Mouse (Mus musculus) forebrain, postnatal 0 days (tissue): ENCODE measurements around the gene Maml3. TPM values are rescaled to one million over a fixed set of nuclear protein-coding genes. Genes with fewer than 3 reads are reported as not detected.

Experiments used
- ATAC-seq: fragments of 200-750 bp; cut with Nextera tagmentation; 2 replicates; pipeline ENCODE4 v1.8.0; 2017; ENCODE audit warnings: mild to moderate bottlenecking, moderate library complexity
- DNase-seq: peaks from one replicate; pipeline ENCODE4 v3.0.0-alpha.2; 2015
- H3K27ac ChIP-seq: fragments of 300-500 bp; sonication (generic); 2 replicates; pipeline ENCODE4 v1.5.1; 2014; ENCODE audit warnings: low read depth, mild to moderate bottlenecking, antibody characterized with exemption, low read length, moderate library complexity, mixed read lengths
- H3K27me3 ChIP-seq: fragments of 300-500 bp; sonication (generic); 2 replicates; pipeline ENCODE4 v1.6.1; 2014; ENCODE audit warnings: mild to moderate bottlenecking, low read length, mixed read lengths; ENCODE audit not compliant: insufficient read depth
- H3K36me3 ChIP-seq: fragments of 300-500 bp; sonication (generic); 2 replicates; pipeline ENCODE4 v1.6.1; 2014; ENCODE audit warnings: mild to moderate bottlenecking, moderate library complexity; ENCODE audit not compliant: insufficient read depth
- H3K4me1 ChIP-seq: fragments of 300-500 bp; sonication (generic); 2 replicates; pipeline ENCODE4 v1.6.1; 2014; ENCODE audit warnings: antibody characterized with exemption; ENCODE audit not compliant: insufficient read depth
- H3K4me2 ChIP-seq: fragments of 300-500 bp; sonication (generic); 2 replicates; pipeline ENCODE4 v1.6.1; 2014; ENCODE audit warnings: low read depth, mild to moderate bottlenecking, moderate library complexity
- H3K4me3 ChIP-seq: fragments of 300-500 bp; sonication (generic); 2 replicates; pipeline ENCODE4 v1.5.1; 2014; ENCODE audit warnings: low read depth, low read length, mixed read lengths
- H3K9ac ChIP-seq: fragments of 300-500 bp; sonication (generic); 2 replicates; pipeline ENCODE4 v1.6.1; 2014; ENCODE audit warnings: mild to moderate bottlenecking
- H3K9me3 ChIP-seq: fragments of 300-500 bp; sonication (generic); 2 replicates; pipeline ENCODE4 v1.6.1; 2016; ENCODE audit warnings: low read length
- CTCF ChIP-seq: sonication (generic); IDR thresholded peaks from 2 replicates; pipeline ENCODE4 v1.5.1; 2016; ENCODE audit warnings: antibody characterized with exemption, control low read depth, low read depth
- WGBS: fragments of 180-500 bp; shearing (Covaris S2); extraction: QIAGEN DNeasy Blood & Tissue Kit; methylation state at CpG from one replicate; pipeline ENCODE4 v1.1.7; 2014; 5-methylcytosine and 5-hydroxymethylcytosine counted together
- polyA plus RNA-seq: library from polyadenylated mRNA; unstranded; fragments of >200 nt; fragmentation: Nextera tagmentation; extraction: Ambion mirVana; gene quantifications from 2 replicates; pipeline ENCODE4 v1.2.1, GENCODE M21; 2015
- total RNA-seq: library from RNA; depleted of rRNA; stranded (reverse); fragments of >200 nt; gene quantifications from 2 replicates; pipeline ENCODE4 v1.2.3, GENCODE M21; 2014

The Maml3 gene
- total and polyA plus RNA-seq, 2 experiments from 2014 or later = 3.1 to 14.9 TPM

GRCm38 (mm10) chr3:52022486-52022885 is 82.4 kb downstream of the Maml3 start:
- no peaks in the 10 kb centered on the region for H3K36me3 ChIP-seq
- no peaks in the 10 kb centered on the region for H3K4me1 ChIP-seq
- H3K9ac ChIP-seq = no peak overlapping the region
- 45% methylated on average over 7 of the region's 7 CpGs for WGBS
- H3K27ac ChIP-seq = no peak overlapping the region
- H3K27me3 ChIP-seq = no peaks in the 10 kb centered on the region
- no peak for TF ChIP-seq CTCF
- DNase-seq = no peak
- no peaks in the 10 kb centered on the region for H3K9me3 ChIP-seq
- H3K4me2 ChIP-seq = no peak overlapping the region
- no peak for ATAC-seq
- H3K4me3 ChIP-seq = no peak overlapping the region

GRCm38 (mm10) chr3:52018103-52018439 is 86.8 kb downstream of the Maml3 start:
- no peaks in the 10 kb centered on the region for H3K9me3 ChIP-seq
- TF ChIP-seq CTCF = no peak
- no peak overlapping the region for H3K4me3 ChIP-seq
- H3K9ac ChIP-seq = no peak overlapping the region
- ATAC-seq = no peak
- no peaks in the 10 kb centered on the region for H3K27me3 ChIP-seq
- 0 out of 2 replicates have a peak, but pooled peaks cover 2% of the 10 kb centered on the region for H3K4me1 ChIP-seq
- no peak overlapping the region for H3K4me2 ChIP-seq
- DNase-seq = no peak
- no peak overlapping the region for H3K27ac ChIP-seq
- no peaks in the 10 kb centered on the region for H3K36me3 ChIP-seq
- 72% methylated on average over 5 of the region's 5 CpGs for WGBS

DNA sequence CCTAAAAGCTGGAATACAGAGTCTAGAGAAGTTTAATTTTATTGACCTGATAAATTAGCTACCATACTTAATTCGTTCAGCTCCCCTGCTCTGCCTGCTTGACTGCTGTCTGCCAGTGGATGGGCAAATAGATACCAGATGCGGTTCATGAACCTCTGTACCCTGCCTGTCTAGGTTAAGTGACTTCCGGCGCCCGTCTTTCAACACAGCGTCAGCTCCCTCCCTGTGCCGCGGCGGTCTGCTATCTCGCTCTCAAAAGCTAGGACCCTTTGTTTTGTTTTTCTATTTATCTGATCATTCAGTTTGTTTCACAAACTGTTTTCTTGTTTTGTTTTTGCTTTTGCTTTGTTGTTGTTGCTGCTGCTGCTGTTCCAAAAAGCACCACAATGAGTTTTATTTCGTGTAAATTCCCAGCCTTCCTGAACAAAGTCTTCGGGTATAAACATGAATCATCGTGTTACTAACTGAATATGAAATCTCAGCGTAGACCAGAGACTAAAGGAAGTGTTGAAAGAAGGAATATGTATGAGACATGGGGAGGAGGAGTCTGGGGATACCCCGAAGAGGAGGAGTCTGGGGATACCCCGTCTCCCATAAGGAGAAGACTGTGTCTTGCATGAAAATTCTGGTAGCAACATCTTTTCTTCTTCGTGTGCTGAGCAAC is 87.3 kb downstream of the Maml3 start:
- 0 out of 2 replicates have a peak, but pooled peaks cover 2% of the 10 kb centered on the region for H3K4me1 ChIP-seq
- H3K4me2 ChIP-seq = 0 out of 2 replicates have a peak overlapping the region, but pooled peaks have one; percentile 6
- peak; percentile 13 for DNase-seq
- no peaks in the 10 kb centered on the region for H3K9me3 ChIP-seq
- H3K27me3 ChIP-seq = no peaks in the 10 kb centered on the region
- H3K36me3 ChIP-seq = no peaks in the 10 kb centered on the region
- no peak overlapping the region for H3K4me3 ChIP-seq
- no peak overlapping the region for H3K9ac ChIP-seq
- TF ChIP-seq CTCF = no peak
- ATAC-seq = peak; percentile 36; the same call in 1 of the 2 replicates
- no peak overlapping the region for H3K27ac ChIP-seq
- 72% methylated on average over 17 of the region's 17 CpGs for WGBS

- Histone ChIP-seq H3K27me3 (no peaks in the 10 kb centered on the region), H3K4me3 (no peak overlapping the region), H3K4me2 (no peak overlapping the region), H3K36me3 (no peaks in the 10 kb centered on the region), H3K4me1 (0 out of 2 replicates have a peak, but pooled peaks cover 2% of the 10 kb centered on the region), H3K9ac (no peak overlapping the region), H3K9me3 (no peaks in the 10 kb centered on the region), H3K27ac (no peak overlapping the region)
- TF ChIP-seq CTCF = no peak
- ATAC-seq (no peak), DNase-seq (no peak)
- 93% methylated on average over 3 of the region's 3 CpGs for WGBS
Observed at GRCm38 (mm10) chr3:52016178-52016577, 88.7 kb downstream of the Maml3 start.

- TF ChIP-seq CTCF = no peak
- Histone ChIP-seq H3K4me2 (no peak overlapping the region), H3K27ac (no peak overlapping the region), H3K27me3 (no peaks in the 10 kb centered on the region), H3K36me3 (no peaks in the 10 kb centered on the region), H3K9ac (no peak overlapping the region), H3K9me3 (no peaks in the 10 kb centered on the region), H3K4me1 (0 out of 2 replicates have a peak, but pooled peaks cover 2% of the 10 kb centered on the region), H3K4me3 (no peak overlapping the region)
- ATAC-seq (no peak), DNase-seq (no peak)
- WGBS = 90% methylated on average over 1 of the region's 1 CpGs
Observed at GRCm38 (mm10) chr3:52015556-52015955, 89.3 kb downstream of the Maml3 start.

DNA sequence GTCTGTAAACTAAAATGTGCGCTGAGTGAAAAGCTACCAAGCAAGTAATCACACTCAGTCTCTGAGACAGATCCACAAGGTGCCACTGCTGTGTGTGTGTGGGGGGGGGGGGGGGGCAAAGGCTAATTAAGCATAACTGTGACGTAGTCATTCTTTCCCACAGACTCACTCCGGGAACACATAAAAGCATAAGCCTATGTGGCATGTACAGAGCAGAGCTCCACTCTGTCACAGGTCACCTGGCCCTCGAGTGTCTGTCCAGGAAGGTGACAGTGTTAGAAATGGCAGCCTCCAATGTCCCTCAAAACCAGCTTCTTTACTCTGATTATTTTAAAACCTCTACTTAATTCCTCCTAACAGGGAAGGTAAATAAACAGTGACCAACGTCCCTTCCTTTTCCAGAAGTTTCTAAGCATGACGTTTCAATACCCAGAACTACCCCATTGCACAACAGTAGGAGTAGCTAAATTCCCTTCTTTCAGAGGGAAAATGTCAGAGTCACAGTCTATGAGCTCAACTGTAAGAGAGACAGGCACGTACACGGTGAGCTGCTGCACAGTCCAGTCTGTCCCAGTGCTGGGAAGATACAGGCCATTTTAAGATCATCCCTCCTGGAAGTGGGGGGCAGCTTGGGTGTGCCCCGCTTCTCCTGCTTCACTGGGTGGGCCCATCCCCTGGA is 93.7 kb downstream of the Maml3 start:
- no peak for ATAC-seq
- Histone ChIP-seq H3K9ac (no peak overlapping the region), H3K9me3 (no peaks in the 10 kb centered on the region), H3K36me3 (no peaks in the 10 kb centered on the region), H3K27me3 (no peaks in the 10 kb centered on the region), H3K4me3 (no peak overlapping the region), H3K27ac (no peak overlapping the region), H3K4me1 (peaks cover 20% of the 10 kb centered on the region), H3K4me2 (no peak overlapping the region)
- no peak for DNase-seq
- WGBS = 54% methylated on average over 9 of the region's 9 CpGs
- TF ChIP-seq CTCF = no peak

DNA sequence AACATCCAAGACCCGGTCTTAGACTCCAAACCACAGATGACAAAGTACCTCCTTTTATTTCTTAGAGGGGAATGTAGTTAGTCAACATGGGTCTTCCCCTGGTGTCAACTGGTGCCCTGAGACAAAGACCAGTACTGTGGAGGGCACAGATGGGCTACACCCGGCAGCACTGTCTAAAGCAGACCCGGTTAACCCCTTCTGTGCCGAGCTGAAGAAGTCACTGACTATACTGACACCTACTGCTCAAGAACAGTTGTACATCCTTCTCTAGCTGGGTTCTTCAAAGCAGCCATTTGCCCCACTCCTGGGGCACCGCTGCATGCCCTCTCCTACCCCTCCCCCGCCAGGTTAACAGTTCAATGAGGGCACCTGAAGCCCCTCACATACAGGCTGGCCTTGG is 95.6 kb downstream of the Maml3 start:
- peak; percentile 81 for TF ChIP-seq CTCF
- Histone ChIP-seq H3K4me3 (no peak overlapping the region), H3K36me3 (no peaks in the 10 kb centered on the region), H3K27me3 (no peaks in the 10 kb centered on the region), H3K27ac (peak overlapping the region; percentile 40; the same call in 1 of the 2 replicates), H3K9ac (0 out of 2 replicates have a peak overlapping the region, but pooled peaks have one; percentile 14), H3K9me3 (no peaks in the 10 kb centered on the region), H3K4me2 (peak overlapping the region; percentile 21; the same call in 1 of the 2 replicates), H3K4me1 (peaks cover 22% of the 10 kb centered on the region)
- ATAC-seq (peak; percentile 66), DNase-seq (peak; percentile 84)
- 28% methylated on average over 6 of the region's 6 CpGs for WGBS
